Mouse (Mus musculus): Measurements from ENCODE around the gene Olfr994.

The Olfr994 gene

DNA sequence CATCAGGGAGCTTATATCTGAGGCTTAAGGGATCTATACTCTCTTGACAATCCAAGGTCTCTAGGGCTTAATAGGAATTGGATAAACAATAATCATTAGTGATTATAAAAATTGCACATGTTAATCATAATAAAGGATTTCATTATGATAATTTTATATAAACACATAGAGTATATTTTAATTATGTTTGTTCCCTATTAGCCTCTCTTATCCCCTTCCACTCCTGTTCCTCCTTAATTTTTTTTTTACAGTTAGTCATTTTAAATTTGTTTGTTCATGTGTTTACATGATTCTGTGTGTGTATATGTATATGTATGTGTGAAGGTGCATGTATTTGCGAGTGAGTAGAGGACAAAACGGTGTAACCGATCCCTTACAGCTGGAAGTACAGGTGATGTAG, at the start of gene Olfr994:
TSS of gene Olfr994 (minus strand) at position 101 of the 400 bp plus-strand sequence.
- no peak for ATAC-seq (ENCODE audit: insufficient number of reproducible peaks, low FRiP score, low TSS enrichment)

DNA sequence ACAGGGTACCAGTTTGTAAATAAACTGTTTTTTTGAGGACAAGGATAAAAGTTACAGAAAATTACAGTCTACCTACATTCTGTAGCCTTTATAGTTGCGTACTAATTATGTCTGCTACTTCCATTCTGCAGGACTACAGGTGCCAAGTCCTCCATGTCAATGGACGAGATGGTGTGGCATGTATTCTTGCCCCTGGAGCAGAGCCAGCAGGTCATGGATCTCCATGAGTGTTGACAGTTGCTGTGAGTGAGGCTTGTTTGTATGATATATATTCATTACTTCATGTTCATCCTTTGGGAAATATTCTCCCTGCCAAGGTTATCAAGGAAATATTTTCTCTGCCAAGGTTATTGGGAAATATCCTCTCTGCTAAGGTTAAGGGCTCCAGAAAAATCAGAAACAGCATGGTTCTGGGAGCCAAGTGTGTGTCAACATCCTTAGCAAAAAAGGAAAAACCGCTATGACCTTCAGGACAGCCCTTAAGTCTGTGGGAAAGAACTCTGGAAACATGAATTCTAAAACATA, 30.6 kb upstream of the Olfr994 start:
- no peak for ATAC-seq (ENCODE audit: insufficient number of reproducible peaks, low FRiP score, low TSS enrichment)

DNA sequence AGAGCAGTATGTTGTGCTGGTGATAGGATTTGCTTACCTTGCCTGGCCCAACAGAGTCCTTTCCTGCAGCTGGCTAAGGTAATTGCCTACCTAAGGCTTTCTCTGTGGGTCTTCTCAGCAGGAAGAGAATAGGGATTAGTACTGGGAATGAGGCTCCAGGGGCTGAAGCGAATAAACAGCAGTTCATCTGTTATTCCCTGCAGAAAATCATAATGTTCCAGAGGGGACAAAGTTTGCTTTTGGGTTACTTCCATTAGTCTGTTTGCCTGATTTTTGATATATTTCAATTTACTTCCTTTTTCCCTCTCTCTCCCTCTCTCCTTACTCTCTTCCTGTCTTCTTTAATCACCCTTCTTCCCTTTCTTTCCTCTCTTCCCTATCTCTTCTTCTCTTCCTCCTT, 7.3 kb upstream of the Olfr994 start, which contains the start of gene Olfr995:
TSS of gene Olfr995 (minus strand) at position 101 of the 400 bp plus-strand sequence.
- no peak for ATAC-seq (ENCODE audit: insufficient number of reproducible peaks, low FRiP score, low TSS enrichment)

DNA sequence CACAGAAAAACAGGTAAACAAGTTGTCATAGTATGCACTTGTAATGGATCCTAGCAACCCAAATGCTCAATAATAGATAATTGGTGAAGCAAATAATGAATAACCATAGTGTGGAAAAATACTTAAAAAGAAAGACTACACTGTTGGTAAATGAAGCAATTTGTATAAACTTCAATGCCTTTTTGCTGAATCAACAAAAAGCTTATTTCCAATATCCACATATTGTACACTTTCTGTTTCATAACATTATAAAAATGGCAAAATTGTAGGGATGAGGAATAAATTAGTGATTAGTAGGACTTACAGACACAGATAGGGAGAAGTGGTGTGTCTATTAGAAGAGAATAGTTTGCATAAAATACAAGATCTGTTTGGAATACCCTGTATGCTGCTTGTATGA, 6.3 kb upstream of the Olfr994 start:
- ATAC-seq (ENCODE audit: insufficient number of reproducible peaks, low FRiP score, low TSS enrichment): no peak

DNA sequence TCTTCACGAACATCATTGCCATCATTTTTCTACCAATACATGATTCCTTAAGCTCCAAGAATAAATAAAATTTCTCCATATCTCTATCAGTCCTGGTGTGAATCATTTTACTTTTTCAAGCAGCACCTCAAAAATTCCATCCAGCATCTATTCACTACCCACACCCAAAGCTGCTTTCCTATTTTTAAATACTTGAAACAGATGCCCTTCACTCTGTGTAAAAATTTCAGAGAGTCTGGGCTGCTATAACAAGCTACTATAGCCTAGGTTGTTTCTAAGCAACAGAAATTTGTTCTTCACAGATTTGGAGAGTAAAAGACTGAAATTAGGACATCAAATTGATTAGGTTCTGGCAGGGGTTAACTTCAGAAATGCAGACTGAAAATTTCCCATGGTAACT, 10.4 kb downstream of the Olfr994 start:
- ATAC-seq (ENCODE audit: insufficient number of reproducible peaks, low FRiP score, low TSS enrichment): no peak

DNA sequence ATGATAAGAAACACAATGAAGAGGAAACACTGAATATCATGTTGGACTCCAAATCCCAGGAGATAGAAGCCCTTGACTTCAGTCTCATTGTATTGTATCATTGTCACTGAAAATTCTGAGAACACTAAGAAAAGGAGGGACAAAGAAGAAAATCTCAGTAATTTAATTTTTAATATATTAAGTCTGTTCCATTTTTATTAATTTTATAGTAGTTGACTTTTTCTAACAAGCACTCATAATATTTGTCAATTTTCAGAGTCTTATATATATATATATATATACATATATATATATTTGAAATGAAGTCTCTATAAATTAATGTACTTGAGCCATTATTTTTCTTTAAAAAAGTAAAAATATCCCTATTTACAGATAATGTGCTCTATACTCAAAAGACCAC, 21.5 kb downstream of the Olfr994 start, which contains the start of gene Olfr993:
TSS of gene Olfr993 (minus strand) at position 101 of the 400 bp plus-strand sequence.
- no peak for ATAC-seq (ENCODE audit: insufficient number of reproducible peaks, low FRiP score, low TSS enrichment)

DNA sequence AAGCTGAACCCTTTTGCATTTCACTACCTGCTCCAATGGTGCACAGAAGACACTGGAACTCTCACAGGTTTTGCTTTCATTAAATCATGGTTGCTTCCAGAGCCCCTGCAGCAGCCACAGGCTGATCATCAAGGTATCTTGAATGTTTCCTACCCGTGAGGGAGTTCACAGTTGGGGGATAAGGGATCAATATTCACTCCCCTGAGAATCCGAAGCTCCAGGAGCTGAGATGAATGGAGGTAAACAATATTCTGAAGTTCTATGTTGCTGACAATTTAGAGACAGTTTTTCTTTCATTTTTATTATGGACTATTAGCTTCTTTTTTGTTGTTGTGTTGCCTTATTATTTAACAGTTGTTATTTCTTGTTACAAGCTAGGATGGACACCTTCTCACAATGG, 26.9 kb downstream of the Olfr994 start, which contains the start of gene Olfr992:
TSS of gene Olfr992 (minus strand) at position 101 of the 400 bp plus-strand sequence.
- no peak for ATAC-seq (ENCODE audit: insufficient number of reproducible peaks, low FRiP score, low TSS enrichment)

All from cerebellum, adult (tissue).